Mouse (Mus musculus): ENCODE measurements around the gene Tenm2. TPM values are rescaled to one million over a fixed set of nuclear protein-coding genes. Genes with fewer than 3 reads are reported as not detected.
A peak's percentile ranks its signal among the peaks of the same experiment; 100 is the strongest.

Gene Tenm2
- total RNA-seq, 2 experiments from 2014 or later = 141 to 157 TPM

GRCm38 (mm10) chr11:36560785-36561548 lies 674.8 kb downstream of the Tenm2 start:
- DNase-seq = no peak

GRCm38 (mm10) chr11:36557316-36557715 lies 678.4 kb downstream of the Tenm2 start:
- DNase-seq = no peak

GRCm38 (mm10) chr11:36553286-36553685 lies 682.5 kb downstream of the Tenm2 start:
- DNase-seq = no peak

- DNase-seq = no peak
Measured at GRCm38 (mm10) chr11:36550649-36551048, 685.1 kb downstream of the Tenm2 start.

GRCm38 (mm10) chr11:36549398-36550139 lies 686.2 kb downstream of the Tenm2 start:
- DNase-seq = no peak

- no peak for DNase-seq
Measured at GRCm38 (mm10) chr11:36548139-36548538, 687.6 kb downstream of the Tenm2 start.

- no peak for DNase-seq
Measured at GRCm38 (mm10) chr11:36538144-36538543, 697.6 kb downstream of the Tenm2 start.

- no peak for DNase-seq
Measured at GRCm38 (mm10) chr11:36537573-36538133, 698.1 kb downstream of the Tenm2 start.

GRCm38 (mm10) chr11:36535591-36535990 lies 700.2 kb downstream of the Tenm2 start:
- no peak for DNase-seq

- no peak for DNase-seq
Measured at GRCm38 (mm10) chr11:36531614-36532013, 704.1 kb downstream of the Tenm2 start.

GRCm38 (mm10) chr11:36527509-36527908 lies 708.3 kb downstream of the Tenm2 start:
- no peak for DNase-seq

- DNase-seq = peak; percentile 80
Measured at GRCm38 (mm10) chr11:36526381-36526780, 709.4 kb downstream of the Tenm2 start.

GRCm38 (mm10) chr11:36512468-36512867 lies 723.3 kb downstream of the Tenm2 start:
- DNase-seq = no peak

GRCm38 (mm10) chr11:36508312-36508711 lies 727.5 kb downstream of the Tenm2 start:
- no peak for DNase-seq

- DNase-seq = no peak
Measured at GRCm38 (mm10) chr11:36494898-36495548, 740.7 kb downstream of the Tenm2 start.

GRCm38 (mm10) chr11:36492274-36492673 lies 743.5 kb downstream of the Tenm2 start:
- no peak for DNase-seq

- DNase-seq = no peak
Measured at GRCm38 (mm10) chr11:36490085-36490484, 745.7 kb downstream of the Tenm2 start.

GRCm38 (mm10) chr11:36488666-36489065 lies 747.1 kb downstream of the Tenm2 start:
- DNase-seq = no peak

GRCm38 (mm10) chr11:36486092-36486491 lies 749.7 kb downstream of the Tenm2 start:
- DNase-seq = no peak

GRCm38 (mm10) chr11:36484466-36485069 lies 751.2 kb downstream of the Tenm2 start:
- no peak for DNase-seq

- DNase-seq = no peak
Measured at GRCm38 (mm10) chr11:36482136-36482535, 753.6 kb downstream of the Tenm2 start.

- DNase-seq = no peak
Measured at GRCm38 (mm10) chr11:36481524-36481923, 754.2 kb downstream of the Tenm2 start.

GRCm38 (mm10) chr11:36481086-36481485 lies 754.7 kb downstream of the Tenm2 start:
- DNase-seq = no peak
